Mouse (Mus musculus) Muller cell, postnatal 12 days (primary cell): Measurements from ENCODE around the gene Rhd.

ENCODE experiments used
- DNase-seq: peaks from one replicate; pipeline ENCODE4 v3.0.0-alpha.2; 2015; ENCODE audit errors: inconsistent ontology term

Rhd gene

DNA sequence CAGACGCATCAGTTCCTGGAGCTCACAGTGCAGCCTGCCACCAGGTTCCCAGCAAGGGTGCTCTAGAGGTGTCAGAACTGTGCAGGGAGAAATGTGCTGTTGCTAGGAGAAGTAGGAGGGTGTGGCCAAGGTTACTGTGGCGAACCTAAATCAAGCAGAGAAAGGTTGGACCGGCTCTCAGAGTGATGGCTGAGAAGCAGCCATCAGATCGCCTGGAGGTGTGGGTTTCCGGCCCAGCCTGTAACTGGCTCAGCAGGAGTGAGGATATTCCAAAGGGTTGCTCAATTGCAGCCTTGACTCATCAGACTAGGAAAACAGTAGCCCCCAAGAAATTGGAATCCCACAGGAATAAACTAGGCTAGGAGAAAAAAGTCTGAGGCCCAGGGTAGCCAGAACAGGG lies 7.8 kb upstream of the Rhd start:
- DNase-seq: no peak

DNA sequence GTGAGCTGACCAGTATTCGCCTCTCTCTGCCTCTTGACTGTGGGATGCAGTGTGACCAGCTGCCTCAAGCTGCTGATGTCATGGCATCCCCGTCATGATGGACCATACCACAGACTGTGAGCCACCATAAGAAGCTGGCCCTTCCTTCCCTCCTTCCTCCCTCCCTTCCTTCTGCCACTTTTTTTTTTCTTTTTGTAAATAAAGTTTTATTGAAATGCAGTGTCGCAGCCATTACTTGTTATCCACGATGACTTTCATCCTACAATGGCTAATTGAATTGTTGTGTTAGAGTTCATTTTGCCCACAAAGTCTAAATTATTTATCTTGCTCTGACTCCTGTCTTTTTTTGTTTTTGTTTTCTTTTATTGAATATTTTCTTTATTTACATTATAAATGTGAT lies 5.8 kb upstream of the Rhd start:
- DNase-seq: no peak

DNA sequence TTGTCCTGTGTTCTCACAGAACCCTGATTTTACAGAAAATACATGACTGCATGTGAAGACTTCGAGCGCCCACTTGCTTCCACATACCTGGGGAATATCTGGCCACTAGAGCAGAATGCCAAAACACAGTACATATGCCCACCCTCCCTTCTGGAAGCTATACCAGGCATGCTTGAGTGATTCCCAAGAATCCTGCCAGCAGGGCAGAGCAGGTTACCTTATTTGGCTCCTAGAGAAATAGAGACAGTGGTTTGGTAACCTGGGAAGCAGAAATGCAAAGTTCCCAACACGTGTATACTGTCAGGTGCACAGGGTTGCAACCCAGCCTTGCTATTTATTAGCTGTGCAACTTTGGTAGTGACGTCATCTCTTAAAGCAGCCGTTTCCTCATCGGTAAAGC lies 2.5 kb upstream of the Rhd start:
- DNase-seq: no peak

- DNase-seq: no peak
These were observed 1.3 kb upstream of the Rhd start for GRCm38 (mm10) chr4:134862996-134863395.

- no peak for DNase-seq
These were observed 1.0 kb downstream of the Rhd start for GRCm38 (mm10) chr4:134865340-134865739.

- DNase-seq: no peak
These were observed 1.5 kb downstream of the Rhd start for GRCm38 (mm10) chr4:134865789-134866188.

GRCm38 (mm10) chr4:134867213-134867612 lies 2.9 kb downstream of the Rhd start:
- no peak for DNase-seq

- no peak for DNase-seq
These were observed 3.3 kb downstream of the Rhd start for GRCm38 (mm10) chr4:134867661-134868060.

DNA sequence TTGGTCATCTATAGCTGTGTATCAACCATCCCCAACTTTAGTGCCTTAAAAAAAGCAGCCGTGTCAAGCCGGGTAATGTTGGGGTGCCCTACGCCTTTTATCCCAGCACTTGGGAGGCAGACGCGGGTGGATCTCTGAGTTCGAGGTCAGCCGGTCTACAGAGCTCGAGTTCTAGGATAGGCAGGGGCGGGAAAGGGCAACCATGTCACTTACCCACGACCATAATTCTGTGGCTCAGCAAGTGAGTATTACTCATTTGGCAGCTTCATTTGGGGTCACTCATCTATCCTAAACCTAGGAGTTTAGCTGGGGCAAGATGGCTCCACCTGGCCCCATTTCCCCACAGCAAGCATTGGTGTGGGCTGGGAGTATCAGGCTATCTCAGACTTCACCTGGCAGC lies 3.7 kb downstream of the Rhd start:
- DNase-seq: no peak

- DNase-seq: no peak
These were observed 4.2 kb downstream of the Rhd start for GRCm38 (mm10) chr4:134868490-134868889.

GRCm38 (mm10) chr4:134869068-134869730 lies 4.9 kb downstream of the Rhd start:
- no peak for DNase-seq

GRCm38 (mm10) chr4:134869815-134870375 lies 5.6 kb downstream of the Rhd start:
- DNase-seq: no peak

- DNase-seq: no peak
These were observed 7.1 kb downstream of the Rhd start for GRCm38 (mm10) chr4:134871477-134871876.

DNA sequence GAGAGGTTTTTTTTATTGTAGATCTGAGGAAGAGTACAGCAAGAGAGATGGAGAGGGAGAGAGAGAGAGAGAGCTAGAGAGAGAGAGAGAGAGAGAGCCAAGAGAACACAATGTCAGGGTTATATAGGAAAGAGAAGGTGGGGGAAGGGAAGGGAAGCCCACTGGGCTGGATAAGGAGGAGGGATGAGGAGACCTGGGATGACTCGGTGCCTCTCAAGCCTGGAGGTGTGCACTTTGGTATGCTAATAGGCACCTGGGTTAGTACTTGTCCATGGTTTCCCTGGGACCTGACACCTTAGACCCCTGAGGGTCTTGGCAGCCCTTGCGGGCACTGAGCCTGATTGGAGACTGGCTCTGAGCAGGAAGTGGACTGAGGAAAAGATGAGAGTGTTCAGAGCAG lies 7.6 kb downstream of the Rhd start:
- DNase-seq: no peak

DNA sequence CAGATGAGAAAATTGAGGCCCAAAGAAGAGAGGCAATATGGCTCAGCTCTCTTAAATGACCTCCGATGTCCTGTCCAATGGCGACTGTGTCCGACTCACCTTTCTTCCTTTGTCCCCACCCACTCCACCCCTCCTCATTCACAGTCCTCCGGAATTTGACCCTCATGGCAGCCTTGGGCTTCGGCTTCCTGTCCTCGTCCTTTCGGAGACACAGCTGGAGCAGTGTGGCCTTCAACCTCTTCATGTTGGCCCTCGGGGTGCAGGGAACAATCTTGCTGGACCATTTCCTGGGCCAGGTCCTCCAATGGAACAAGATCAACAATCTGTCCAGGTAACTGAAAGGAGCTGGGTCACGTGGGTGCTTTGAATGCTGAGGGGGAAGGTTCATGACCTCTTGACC lies 11.8 kb downstream of the Rhd start:
- DNase-seq: no peak

DNA sequence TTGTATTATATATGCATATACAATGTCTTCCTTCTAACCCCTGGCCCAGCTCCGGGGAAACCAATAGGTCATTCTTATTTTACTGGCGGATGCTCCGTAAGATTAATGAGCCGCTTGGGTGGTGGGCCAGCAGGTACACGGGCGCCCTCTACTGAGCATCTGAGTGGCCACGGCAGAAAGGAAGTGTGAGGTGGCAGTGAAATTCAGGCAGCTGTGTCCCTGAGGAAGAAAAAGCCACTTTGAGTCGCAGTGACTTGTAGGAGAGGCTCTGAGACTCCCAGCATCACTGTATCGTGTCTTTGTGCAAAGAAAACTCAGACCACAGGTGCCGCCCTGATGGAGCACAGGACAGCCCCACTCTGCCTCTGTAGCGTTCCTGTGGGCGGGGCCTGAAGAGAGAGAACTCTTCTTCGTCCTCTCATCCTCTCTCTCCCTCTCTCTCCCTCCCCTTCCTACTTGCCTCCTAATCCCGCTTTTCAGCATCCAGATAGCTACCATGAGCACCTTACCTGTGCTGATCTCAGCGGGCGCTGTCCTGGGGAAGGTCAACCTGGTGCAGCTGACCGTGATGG lies 15.2 kb downstream of the Rhd start:
- DNase-seq: peak; percentile 72

DNA sequence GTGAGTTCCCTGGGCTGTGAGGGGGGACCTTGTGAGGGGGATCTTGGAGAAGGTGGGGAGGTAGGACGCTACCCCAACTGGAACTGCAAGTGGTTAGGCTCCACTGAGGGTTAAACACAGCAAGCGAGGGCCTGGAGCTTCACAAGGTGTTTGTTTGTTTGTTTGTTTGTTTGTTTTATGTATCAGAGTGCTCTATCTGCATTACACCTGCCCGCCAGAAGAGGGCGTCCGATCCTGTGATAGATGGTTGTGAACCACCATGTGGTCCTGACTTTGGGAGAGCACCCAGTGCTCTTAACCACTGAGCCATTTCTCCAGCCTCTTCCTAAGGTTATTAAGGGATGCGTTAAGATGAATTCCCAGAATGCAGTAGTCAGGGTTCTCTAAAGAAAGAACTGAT lies 15.7 kb downstream of the Rhd start:
- DNase-seq: no peak

- peak; percentile 33 for DNase-seq
These were observed 18.9 kb downstream of the Rhd start for GRCm38 (mm10) chr4:134883266-134883665.

GRCm38 (mm10) chr4:134883808-134884207 lies 19.5 kb downstream of the Rhd start:
- peak; percentile 60 for DNase-seq

DNA sequence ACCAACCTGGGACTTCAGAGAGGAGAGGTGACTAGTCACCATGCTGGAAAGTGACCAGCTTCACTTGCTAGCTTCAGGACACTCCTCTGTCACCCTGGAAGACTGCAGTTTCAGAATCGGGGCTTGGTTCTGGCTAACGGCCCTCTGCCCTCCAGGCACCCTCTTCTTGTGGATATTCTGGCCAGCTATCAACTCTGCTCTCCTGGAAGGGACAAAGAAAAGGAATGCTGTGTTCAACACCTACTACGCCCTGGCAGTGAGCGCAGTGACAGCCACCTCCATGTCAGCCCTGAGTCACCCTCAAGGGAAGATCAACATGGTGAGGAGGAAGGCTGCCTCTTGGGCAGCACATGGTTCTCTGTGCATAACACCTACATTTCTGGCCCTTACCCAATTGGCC lies 20.0 kb downstream of the Rhd start:
- peak; percentile 36 for DNase-seq

DNA sequence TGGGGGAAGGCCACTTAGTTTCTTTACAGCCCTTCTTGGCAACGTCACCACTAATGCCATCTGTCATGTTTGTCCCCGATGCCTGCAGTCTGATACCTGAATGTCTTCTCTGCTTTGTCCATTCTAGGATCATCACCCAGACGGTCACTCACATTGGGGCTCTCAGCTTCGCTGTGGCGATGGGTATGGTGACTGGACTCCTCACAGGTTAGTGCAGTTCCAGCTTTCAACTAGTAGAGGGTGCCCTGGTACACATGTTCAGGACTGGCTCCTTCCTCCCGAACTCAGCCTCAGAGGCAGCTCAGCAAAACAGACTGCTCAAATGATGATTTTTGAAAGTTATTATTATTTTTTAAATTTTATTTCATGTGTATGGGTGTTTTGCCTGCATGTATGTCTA lies 27.8 kb downstream of the Rhd start:
- DNase-seq: no peak

- no peak for DNase-seq
These were observed 32.9 kb downstream of the Rhd start for GRCm38 (mm10) chr4:134897256-134897655.

GRCm38 (mm10) chr4:134901126-134901525 lies 36.8 kb downstream of the Rhd start:
- DNase-seq: no peak

- DNase-seq: no peak
These were observed 38.7 kb downstream of the Rhd start for GRCm38 (mm10) chr4:134903046-134903445.
